Mouse (Mus musculus) hindbrain, embryonic 12.5 days (tissue): ENCODE data around the gene P2rx1. TPM values are rescaled to one million over a fixed set of nuclear protein-coding genes. Genes with fewer than 3 reads are reported as not detected.

Experiments used
- ATAC-seq: fragments of 200-750 bp; cut with Nextera tagmentation; 2 replicates; pipeline ENCODE4 v1.8.0; 2017; ENCODE audit warnings: moderate TSS enrichment; ENCODE audit not compliant: low FRiP score
- H3K27ac ChIP-seq: fragments of 300-500 bp; sonication (generic); 2 replicates; pipeline ENCODE4 v1.5.1; 2016; ENCODE audit warnings: mild to moderate bottlenecking
- H3K27me3 ChIP-seq: fragments of 300-500 bp; sonication (generic); 2 replicates; pipeline ENCODE4 v1.6.1; 2016; ENCODE audit warnings: mild to moderate bottlenecking
- H3K36me3 ChIP-seq: fragments of 300-500 bp; sonication (generic); 2 replicates; pipeline ENCODE4 v1.6.1; 2016; ENCODE audit warnings: mild to moderate bottlenecking
- H3K4me1 ChIP-seq: fragments of 300-500 bp; sonication (generic); 2 replicates; pipeline ENCODE4 v1.6.1; 2016
- H3K4me2 ChIP-seq: fragments of 300-500 bp; sonication (generic); replicated peaks from 2 replicates; pipeline ENCODE4 v1.6.1; 2016; ENCODE audit warnings: mild to moderate bottlenecking
- H3K4me3 ChIP-seq: fragments of 300-500 bp; sonication (generic); 2 replicates; pipeline ENCODE4 v1.5.1; 2016; ENCODE audit warnings: mild to moderate bottlenecking
- H3K9ac ChIP-seq: fragments of 300-500 bp; sonication (generic); 2 replicates; pipeline ENCODE4 v1.6.1; 2016; ENCODE audit warnings: mild to moderate bottlenecking, moderate library complexity
- H3K9me3 ChIP-seq: fragments of 300-500 bp; sonication (generic); replicated peaks from 2 replicates; pipeline ENCODE4 v1.6.1; 2016; ENCODE audit warnings: mild to moderate bottlenecking
- WGBS: fragments of 180-500 bp; shearing (Covaris S2); methylation state at CpG from one replicate; pipeline ENCODE4 v1.1.7; 2016; 5-methylcytosine and 5-hydroxymethylcytosine counted together
- polyA plus RNA-seq: library from polyadenylated mRNA; unstranded; fragments of >200 nt; fragmentation: Nextera tagmentation; extraction: Ambion mirVana; gene quantifications from 2 replicates; pipeline ENCODE4 v1.2.1, GENCODE M21; 2016

Gene P2rx1
- polyA plus RNA-seq, 1 experiment from 2014 or later, result 0.81 TPM

DNA sequence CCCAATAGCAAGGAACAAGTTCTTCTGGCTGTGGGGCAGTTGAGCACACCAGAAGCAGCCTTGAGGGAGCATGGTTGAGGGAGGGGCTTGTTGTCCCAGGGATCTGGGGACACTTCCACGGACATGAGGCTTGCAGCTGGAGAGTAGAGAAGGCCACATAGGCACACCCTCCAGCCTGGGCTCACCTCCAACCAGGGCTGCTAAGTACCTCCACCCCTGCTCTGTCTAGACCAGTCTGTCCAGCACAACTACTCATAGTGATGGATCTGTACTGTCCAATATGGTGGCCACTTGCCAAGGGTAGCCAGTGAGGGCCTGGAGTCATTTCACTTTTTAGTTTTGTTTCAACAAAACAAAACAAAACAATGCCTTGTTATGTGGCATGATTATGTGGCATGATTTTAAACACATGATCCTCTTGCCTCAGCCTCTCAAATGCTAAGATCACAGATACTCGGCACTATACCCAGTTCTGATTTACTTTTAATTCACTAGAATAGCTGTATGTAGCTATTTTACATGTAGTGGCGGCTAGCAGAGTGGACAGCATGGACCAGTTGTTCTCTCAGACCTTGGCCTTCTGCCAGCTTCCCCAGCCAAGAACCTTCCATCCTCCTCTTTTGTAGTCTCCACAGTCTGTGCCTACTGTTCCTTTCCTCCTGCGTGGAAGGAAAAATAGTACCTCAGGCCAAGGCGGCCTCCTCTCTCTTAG lies 16.6 kb downstream of the P2rx1 start:
- Histone ChIP-seq H3K27me3 (peaks cover 29% of the 10 kb centered on the region), H3K9ac (no peak overlapping the region), H3K36me3 (no peaks in the 10 kb centered on the region), H3K9me3 (no peaks in the 10 kb centered on the region), H3K4me3 (no peak overlapping the region), H3K4me1 (peaks cover 16% of the 10 kb centered on the region), H3K27ac (no peak overlapping the region), H3K4me2 (no peak overlapping the region)
- 84% methylated on average over 5 of the region's 5 CpGs for WGBS
- no peak for ATAC-seq

- Histone ChIP-seq H3K27ac (no peak overlapping the region), H3K4me1 (peaks cover 16% of the 10 kb centered on the region), H3K9me3 (no peaks in the 10 kb centered on the region), H3K4me2 (no peak overlapping the region), H3K36me3 (no peaks in the 10 kb centered on the region), H3K4me3 (no peak overlapping the region), H3K27me3 (peaks cover 33% of the 10 kb centered on the region), H3K9ac (no peak overlapping the region)
- ATAC-seq, result no peak
- WGBS, result 77% methylated on average over 6 of the region's 6 CpGs
These were observed 17.2 kb downstream of the P2rx1 start for GRCm38 (mm10) chr11:73016103-73016420.

DNA sequence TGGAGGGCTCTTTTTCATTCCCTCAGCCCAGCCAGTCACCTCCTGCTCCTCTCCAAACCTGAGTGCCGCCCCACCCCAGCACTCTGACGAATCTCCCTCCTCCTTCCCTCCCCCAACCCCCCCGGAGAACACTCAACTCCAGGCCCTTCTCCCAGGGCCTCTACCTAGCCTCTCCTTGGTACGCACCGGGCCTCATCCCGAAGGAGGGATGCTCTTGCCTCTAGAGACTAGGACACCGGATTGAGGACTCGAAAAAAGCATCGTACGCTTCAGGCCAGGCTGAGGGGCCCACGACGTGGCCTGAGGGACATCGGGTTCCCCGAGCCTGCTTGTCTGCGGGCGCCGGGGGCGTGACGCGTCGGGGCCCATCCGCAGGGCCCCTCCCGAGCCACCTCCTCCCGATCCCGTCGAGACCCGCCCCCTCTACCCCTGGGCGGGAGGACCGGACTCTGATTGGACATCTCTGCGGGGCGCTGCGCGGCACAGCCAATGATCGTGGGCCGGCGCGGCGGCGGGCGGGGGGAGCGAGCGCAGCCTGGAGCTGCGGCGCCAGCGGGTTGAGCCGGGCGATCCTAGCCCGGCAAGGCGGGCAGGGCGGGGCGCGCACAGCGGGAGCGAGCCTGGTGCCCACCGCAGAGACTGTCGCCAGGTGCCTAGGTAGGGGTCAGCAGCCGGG lies 19.7 kb downstream of the P2rx1 start, which contains the start of gene Camkk1:
Camkk1 (plus strand) TSS at position 538 of the 676 bp plus-strand sequence.
- Histone ChIP-seq H3K4me1 (peaks cover 16% of the 10 kb centered on the region), H3K9ac (peak within 1 kb of the TSS; percentile 65), H3K4me2 (peak within 1 kb of the TSS; percentile 88), H3K27me3 (peaks cover 42% of the 10 kb centered on the region), H3K27ac (0 out of 2 replicates have a peak within 1 kb of the TSS, but pooled peaks have one; percentile 35), H3K9me3 (no peaks in the 10 kb centered on the region), H3K4me3 (peak within 1 kb of the TSS; percentile 53), H3K36me3 (no peaks in the 10 kb centered on the region)
- ATAC-seq, result peak; percentile 94
- WGBS, result under 1% methylated on average over 55 of the region's 57 CpGs

DNA sequence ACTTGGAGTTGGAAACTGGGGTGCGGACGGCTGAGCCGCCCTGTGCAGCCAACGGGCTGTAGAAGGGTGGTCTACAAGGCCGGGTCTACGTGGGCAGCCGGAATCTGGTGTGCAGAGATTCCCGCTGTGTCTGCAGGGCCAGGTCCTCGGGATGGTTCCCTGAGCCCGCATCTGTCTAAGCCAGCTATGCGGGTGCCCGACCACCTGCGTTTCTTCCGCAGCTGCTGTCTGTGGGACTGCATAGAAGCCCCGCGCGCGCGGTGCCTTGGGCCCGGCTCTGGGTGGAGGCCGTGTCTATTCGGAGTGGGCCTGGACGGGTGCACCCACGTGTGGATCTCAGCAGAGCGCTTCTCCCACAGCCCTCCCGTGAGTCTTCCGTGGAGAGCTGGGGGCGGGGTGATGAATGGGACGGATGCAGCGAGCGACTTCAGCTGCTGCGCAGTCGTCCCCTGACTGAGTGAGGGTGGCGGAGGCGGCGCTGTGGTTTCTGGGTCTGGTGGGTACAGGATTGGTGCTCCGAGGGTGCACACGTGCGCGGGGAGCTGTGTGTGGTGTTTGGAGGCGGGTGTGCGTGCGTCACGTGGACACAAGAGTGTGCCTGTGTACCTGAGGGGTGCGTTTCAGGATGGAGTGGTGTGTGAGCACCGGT lies 20.4 kb downstream of the P2rx1 start:
- Histone ChIP-seq H3K4me2 (peak overlapping the region; percentile 88), H3K36me3 (no peaks in the 10 kb centered on the region), H3K4me1 (peaks cover 23% of the 10 kb centered on the region), H3K27me3 (peaks cover 42% of the 10 kb centered on the region), H3K4me3 (peak overlapping the region; percentile 53), H3K9me3 (no peaks in the 10 kb centered on the region), H3K27ac (0 out of 2 replicates have a peak overlapping the region, but pooled peaks have one; percentile 35), H3K9ac (peak overlapping the region; percentile 65)
- WGBS, result under 1% methylated on average over 46 of the region's 46 CpGs
- ATAC-seq, result peak; percentile 75

DNA sequence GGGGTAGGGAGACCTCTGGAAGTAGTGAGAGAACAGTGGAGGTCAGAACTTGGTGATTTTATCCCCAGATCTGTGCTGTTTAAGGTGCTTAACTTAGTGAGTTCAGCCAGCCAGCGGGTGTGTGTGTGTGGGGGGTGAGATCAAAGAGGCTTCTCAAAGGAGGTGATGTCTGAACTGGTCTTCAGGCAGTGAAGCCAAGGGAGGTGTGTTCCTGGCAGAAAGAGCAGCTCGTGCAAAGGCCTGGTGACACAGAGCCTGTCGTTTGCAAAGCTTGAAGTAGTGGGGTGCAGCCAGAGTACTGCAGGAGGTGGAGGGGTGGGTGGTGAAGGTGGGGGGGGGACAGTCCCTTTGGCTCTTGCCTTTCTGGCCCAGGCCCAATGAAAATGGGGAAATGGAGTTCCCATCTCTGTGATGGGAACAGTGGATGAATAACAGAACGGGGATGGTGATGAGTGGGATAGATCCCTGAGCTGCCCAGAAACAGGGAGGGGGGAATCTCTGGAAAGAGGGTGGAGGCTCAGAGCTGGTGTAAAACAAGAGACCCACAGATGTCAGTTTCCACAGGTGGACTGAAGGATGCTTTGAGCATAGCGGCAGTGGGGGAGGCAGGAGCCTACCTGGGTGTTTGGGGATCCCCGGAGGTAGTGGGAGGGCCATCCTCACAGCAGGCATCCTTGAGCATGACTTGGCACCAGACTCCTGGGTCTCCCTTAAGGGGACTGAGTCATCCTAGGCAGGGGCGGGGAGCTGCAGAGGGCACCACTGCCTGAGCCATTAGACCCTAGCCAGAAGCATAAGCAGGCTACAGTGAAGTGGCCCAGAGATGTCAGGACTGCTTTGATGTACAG lies 22.3 kb downstream of the P2rx1 start:
- Histone ChIP-seq H3K27me3 (peaks cover 42% of the 10 kb centered on the region), H3K9ac (no peak overlapping the region)

GRCm38 (mm10) chr11:73023099-73023498 lies 24.2 kb downstream of the P2rx1 start:
- Histone ChIP-seq H3K36me3 (0 out of 2 replicates have a peak, but pooled peaks cover 1% of the 10 kb centered on the region), H3K9ac (0 out of 2 replicates have a peak overlapping the region, but pooled peaks have one; percentile 15), H3K4me3 (no peak overlapping the region), H3K4me2 (no peak overlapping the region), H3K9me3 (no peaks in the 10 kb centered on the region), H3K27me3 (peaks cover 34% of the 10 kb centered on the region), H3K27ac (peak overlapping the region; percentile 19; the same call in 1 of the 2 replicates), H3K4me1 (peaks cover 25% of the 10 kb centered on the region)
- 49% methylated on average over 9 of the region's 9 CpGs for WGBS
- no peak for ATAC-seq

More for the DNA sequence above, 22.3 kb downstream of the P2rx1 start:
- H3K4me1 ChIP-seq, result peaks cover 26% of the 10 kb centered on the region
- no peak overlapping the region for H3K4me3 ChIP-seq
- no peak overlapping the region for H3K27ac ChIP-seq
- no peak for ATAC-seq
- H3K36me3 ChIP-seq, result no peaks in the 10 kb centered on the region
- no peaks in the 10 kb centered on the region for H3K9me3 ChIP-seq
- WGBS, result 58% methylated on average over 7 of the region's 7 CpGs
- no peak overlapping the region for H3K4me2 ChIP-seq

DNA sequence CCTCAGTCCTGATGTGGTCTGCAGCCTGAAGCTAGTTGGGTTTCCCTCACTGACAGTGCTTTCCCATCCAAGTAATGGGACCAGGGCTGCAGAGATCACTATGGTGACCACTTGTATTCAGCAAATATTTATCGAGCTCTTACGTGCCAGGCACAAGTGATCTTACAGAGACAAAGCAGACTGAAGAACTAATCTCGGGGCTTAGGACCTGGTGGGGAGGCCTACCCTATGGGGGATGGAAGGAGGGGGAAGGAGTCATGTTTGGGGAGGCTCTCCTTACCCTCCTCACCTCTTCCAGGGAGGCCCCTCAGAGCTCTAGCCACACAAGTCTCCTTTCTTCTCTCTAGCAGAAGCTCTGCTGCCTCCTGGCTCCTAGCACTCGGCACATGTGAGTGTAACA lies 24.9 kb downstream of the P2rx1 start:
- Histone ChIP-seq H3K4me1 (peaks cover 20% of the 10 kb centered on the region), H3K4me3 (no peak overlapping the region), H3K9me3 (no peaks in the 10 kb centered on the region), H3K27ac (no peak overlapping the region), H3K36me3 (0 out of 2 replicates have a peak, but pooled peaks cover 5% of the 10 kb centered on the region), H3K4me2 (no peak overlapping the region), H3K27me3 (peaks cover 32% of the 10 kb centered on the region), H3K9ac (no peak overlapping the region)
- 42% methylated on average over 4 of the region's 4 CpGs for WGBS
- no peak for ATAC-seq

DNA sequence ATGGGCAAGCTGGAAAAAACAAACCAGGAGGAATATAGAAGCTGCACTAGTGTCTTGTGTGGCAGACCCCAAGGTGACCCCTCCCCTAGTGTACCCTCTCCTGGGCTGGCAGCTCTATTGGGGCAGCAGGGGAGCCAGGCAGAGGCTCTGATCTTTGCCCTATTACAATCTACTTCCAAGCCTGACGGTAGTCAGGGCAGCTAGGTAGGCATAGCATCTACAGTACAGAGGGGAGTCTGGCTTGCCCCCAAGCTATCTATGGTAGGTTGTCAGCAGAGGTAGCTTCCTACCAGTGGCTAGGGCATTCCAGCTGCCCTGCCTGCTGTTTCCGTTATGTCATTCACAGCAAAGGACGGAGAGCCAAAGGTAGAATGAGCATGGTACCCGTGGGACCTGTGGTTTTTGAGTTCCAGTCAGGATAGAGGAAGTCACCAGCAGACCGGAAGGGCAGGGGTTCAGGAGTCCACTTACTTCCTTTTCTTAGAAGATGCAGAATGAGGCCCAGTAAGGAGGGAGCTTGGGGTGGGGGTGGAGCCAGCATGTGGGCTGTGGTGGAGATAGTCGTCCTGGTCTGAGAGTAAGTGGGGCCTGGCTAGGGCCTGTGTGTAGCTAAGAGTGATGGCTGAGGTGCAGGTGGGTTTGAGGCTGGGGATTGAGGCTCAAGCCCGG lies 25.5 kb downstream of the P2rx1 start:
- H3K4me1 ChIP-seq, result peaks cover 20% of the 10 kb centered on the region
- H3K27me3 ChIP-seq, result peaks cover 29% of the 10 kb centered on the region
- H3K9me3 ChIP-seq, result no peaks in the 10 kb centered on the region
- H3K4me2 ChIP-seq, result no peak overlapping the region
- ATAC-seq, result no peak
- H3K36me3 ChIP-seq, result peaks cover 8% of the 10 kb centered on the region; the same call in 1 of the 2 replicates
- H3K9ac ChIP-seq, result no peak overlapping the region
- no peak overlapping the region for H3K4me3 ChIP-seq
- H3K27ac ChIP-seq, result no peak overlapping the region
- WGBS, result 65% methylated on average over 7 of the region's 7 CpGs

DNA sequence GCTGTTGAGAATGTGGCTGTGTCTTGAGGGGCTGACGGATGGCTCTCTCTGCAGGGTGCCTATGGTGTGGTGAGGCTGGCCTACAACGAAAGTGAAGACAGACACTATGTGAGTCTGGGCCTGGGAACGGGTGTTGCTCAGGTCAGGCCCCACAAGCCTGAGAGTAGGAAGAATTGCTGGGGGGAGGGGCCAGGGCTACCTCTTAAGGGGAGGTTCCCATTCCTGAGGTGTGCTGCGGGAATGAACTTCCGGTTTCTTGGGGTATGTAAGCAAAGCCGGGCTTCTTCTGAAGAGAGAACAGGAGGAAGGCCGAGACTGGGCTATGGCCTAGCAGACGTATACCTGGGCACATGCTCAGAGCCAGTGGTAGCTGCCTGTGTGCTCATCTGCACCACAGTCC lies 28.1 kb downstream of the P2rx1 start:
- H3K9ac ChIP-seq, result no peak overlapping the region
- H3K9me3 ChIP-seq, result no peaks in the 10 kb centered on the region
- H3K27me3 ChIP-seq, result peaks cover 4% of the 10 kb centered on the region
- H3K4me1 ChIP-seq, result peaks cover 17% of the 10 kb centered on the region
- H3K27ac ChIP-seq, result no peak overlapping the region
- no peak overlapping the region for H3K4me2 ChIP-seq
- H3K4me3 ChIP-seq, result no peak overlapping the region
- peaks cover 8% of the 10 kb centered on the region; the same call in 1 of the 2 replicates for H3K36me3 ChIP-seq
- ATAC-seq, result no peak
- 52% methylated on average over 8 of the region's 8 CpGs for WGBS

DNA sequence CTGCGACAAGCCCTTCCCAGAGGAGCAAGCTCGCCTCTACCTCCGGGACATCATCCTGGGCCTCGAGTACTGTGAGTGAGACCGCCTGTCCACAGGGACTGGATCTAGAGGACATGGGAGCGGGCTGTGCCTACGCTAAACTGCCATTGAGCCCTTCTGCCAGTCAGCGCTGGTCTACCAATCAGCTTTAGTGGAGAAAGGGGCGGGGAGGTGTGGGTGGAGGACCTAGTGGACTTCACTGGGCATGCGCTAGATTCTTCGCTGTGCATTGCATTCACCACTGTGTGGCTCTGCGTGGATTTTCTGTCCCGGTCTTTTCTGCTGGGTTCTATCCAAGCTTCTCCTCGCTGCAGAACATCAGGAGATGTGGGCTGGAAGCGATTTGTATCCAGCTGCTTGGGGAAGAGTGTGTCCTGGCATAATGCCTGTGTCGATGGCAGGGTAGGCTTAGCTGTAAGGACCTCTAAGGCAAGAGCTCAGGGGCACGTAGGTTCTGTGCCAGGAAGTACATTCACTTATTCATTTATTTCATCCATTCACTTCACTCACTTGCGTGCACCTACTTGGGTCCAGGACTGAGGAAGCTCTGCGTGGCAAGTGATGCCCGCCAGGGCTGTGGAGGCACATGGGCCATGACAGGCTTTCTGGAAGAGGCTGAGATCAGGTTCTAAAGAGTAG lies 32.1 kb downstream of the P2rx1 start:
- H3K9ac ChIP-seq, result peak overlapping the region; percentile 36; the same call in 1 of the 2 replicates
- ATAC-seq, result peak; percentile 86
- WGBS, result 23% methylated on average over 20 of the region's 20 CpGs

GRCm38 (mm10) chr11:73031536-73031935 lies 32.6 kb downstream of the P2rx1 start:
- no peaks in the 10 kb centered on the region for H3K27me3 ChIP-seq
- H3K4me2 ChIP-seq, result peak overlapping the region; percentile 66
- H3K4me1 ChIP-seq, result peaks cover 8% of the 10 kb centered on the region
- peaks cover 8% of the 10 kb centered on the region; the same call in 1 of the 2 replicates for H3K36me3 ChIP-seq
- H3K9ac ChIP-seq, result peak overlapping the region; percentile 36; the same call in 1 of the 2 replicates
- no peaks in the 10 kb centered on the region for H3K9me3 ChIP-seq
- peak overlapping the region; percentile 76; the same call in 1 of the 2 replicates for H3K27ac ChIP-seq
- ATAC-seq, result peak; percentile 2; the same call in 1 of the 2 replicates
- no peak overlapping the region for H3K4me3 ChIP-seq
- 51% methylated on average over 5 of the region's 5 CpGs for WGBS

More for the DNA sequence above, 32.1 kb downstream of the P2rx1 start:
- no peaks in the 10 kb centered on the region for H3K9me3 ChIP-seq
- peaks cover 7% of the 10 kb centered on the region for H3K4me1 ChIP-seq
- H3K27me3 ChIP-seq, result no peaks in the 10 kb centered on the region
- peak overlapping the region; percentile 25 for H3K4me3 ChIP-seq
- peak overlapping the region; percentile 76 for H3K27ac ChIP-seq
- peaks cover 8% of the 10 kb centered on the region; the same call in 1 of the 2 replicates for H3K36me3 ChIP-seq
- H3K4me2 ChIP-seq, result peak overlapping the region; percentile 66
